Mouse (Mus musculus) right cerebral cortex, postnatal 36 days (tissue): ENCODE results near the gene Brwd1.
"Not testable (repeated sequence)": the region's sequence is repeated elsewhere in the genome, so short reads cannot be mapped to it uniquely, and the experiment has no call there.

ENCODE experiments used
- DNase-seq, 2 experiments: peaks; one replicate each; pipeline ENCODE4 v3.0.0; 2022; ENCODE audit warnings: low spot score in 2 of 2, mixed read lengths in 1 of 2

The Brwd1 gene

GRCm38 (mm10) chr16:96082301-96083178 lies at the start of gene Brwd1:
Gene Brwd1, minus strand, starts transcription at chr16:96082526.
- DNase-seq: peak; percentile 85 to 87

GRCm38 (mm10) chr16:96128466-96128865 lies 46.1 kb upstream of the Brwd1 start:
- DNase-seq: no peak

GRCm38 (mm10) chr16:96127657-96128344 lies 45.5 kb upstream of the Brwd1 start, which contains the start of gene Hmgn1:
Gene Hmgn1, minus strand, starts transcription at chr16:96127729.
- DNase-seq: peak; percentile 94 to 97

GRCm38 (mm10) chr16:96127288-96127656 lies 44.9 kb upstream of the Brwd1 start:
- no peak for DNase-seq

- peak in 1 of 2 experiments; percentile 5 for DNase-seq
These were observed 44.4 kb upstream of the Brwd1 start for GRCm38 (mm10) chr16:96126684-96127171.

- no peak for DNase-seq
These were observed 37.8 kb upstream of the Brwd1 start for GRCm38 (mm10) chr16:96120022-96120623.

GRCm38 (mm10) chr16:96114729-96115128 lies 32.4 kb upstream of the Brwd1 start:
- no peak for DNase-seq

GRCm38 (mm10) chr16:96112769-96113168 lies 30.4 kb upstream of the Brwd1 start:
- no peak for DNase-seq

- DNase-seq: no peak
These were observed 28.5 kb upstream of the Brwd1 start for GRCm38 (mm10) chr16:96110655-96111345.

- DNase-seq: no peak
These were observed 27.3 kb upstream of the Brwd1 start for GRCm38 (mm10) chr16:96109673-96110072.

- DNase-seq: no peak
These were observed 20.7 kb upstream of the Brwd1 start for GRCm38 (mm10) chr16:96103036-96103435.

GRCm38 (mm10) chr16:96097811-96098210 lies 15.5 kb upstream of the Brwd1 start:
- DNase-seq: not testable (repeated sequence)

GRCm38 (mm10) chr16:96095966-96096365 lies 13.6 kb upstream of the Brwd1 start:
- DNase-seq: no peak

- no peak for DNase-seq
These were observed 9.5 kb upstream of the Brwd1 start for GRCm38 (mm10) chr16:96091515-96092504.

GRCm38 (mm10) chr16:96088120-96088519 lies 5.8 kb upstream of the Brwd1 start:
- DNase-seq: no peak

GRCm38 (mm10) chr16:96087436-96087835 lies 5.1 kb upstream of the Brwd1 start:
- DNase-seq: no peak

- DNase-seq: no peak
These were observed 4.7 kb upstream of the Brwd1 start for GRCm38 (mm10) chr16:96087001-96087400.

- DNase-seq: no peak
These were observed 3.3 kb upstream of the Brwd1 start for GRCm38 (mm10) chr16:96085597-96085996.

GRCm38 (mm10) chr16:96083179-96083646 lies 887 bp upstream of the Brwd1 start:
- peak in 1 of 2 experiments; percentile 20 for DNase-seq

GRCm38 (mm10) chr16:96081742-96082241 lies 534 bp downstream of the Brwd1 start:
- peak; percentile 44 to 52 for DNase-seq
